Mouse (Mus musculus): Measurements from ENCODE around the gene Cntrl. TPM values are rescaled to one million over a fixed set of nuclear protein-coding genes. Genes with fewer than 3 reads are reported as not detected.

Cntrl gene
- polyA plus RNA-seq, 1 experiment from 2014 or later = 32.0 TPM

GRCm38 (mm10) chr2:35224285-35224684 lies 115.0 kb downstream of the Cntrl start:
- peaks cover 20% of the 10 kb centered on the region for H3K4me1 ChIP-seq (replicated peaks)
- no peaks in the 10 kb centered on the region for H3K36me3 ChIP-seq
- no peak overlapping the region for H3K9ac ChIP-seq (replicated peaks)
- H3K9me3 ChIP-seq = no peaks in the 10 kb centered on the region
- H3K27me3 ChIP-seq = peaks cover 58% of the 10 kb centered on the region
- ATAC-seq (ENCODE audit: insufficient number of reproducible peaks, insufficient read depth, low FRiP score, low TSS enrichment, low read depth) = no peak
- H3K4me3 ChIP-seq (replicated peaks) = no peak overlapping the region
- 86% methylated on average over 15 of the region's 15 CpGs for WGBS
- no peak overlapping the region for H3K4me2 ChIP-seq
- H3K27ac ChIP-seq = no peak overlapping the region

- no peaks in the 10 kb centered on the region for H3K36me3 ChIP-seq
- no peak overlapping the region for H3K27ac ChIP-seq
- H3K4me2 ChIP-seq = no peak overlapping the region
- peaks cover 48% of the 10 kb centered on the region for H3K27me3 ChIP-seq
- H3K9me3 ChIP-seq = no peaks in the 10 kb centered on the region
- WGBS = 21% methylated on average over 4 of the region's 4 CpGs
- H3K4me3 ChIP-seq (replicated peaks) = no peak overlapping the region
- no peak overlapping the region for H3K9ac ChIP-seq (replicated peaks)
- H3K4me1 ChIP-seq (replicated peaks) = peaks cover 29% of the 10 kb centered on the region
- no peak for ATAC-seq (ENCODE audit: insufficient number of reproducible peaks, insufficient read depth, low FRiP score, low TSS enrichment, low read depth)
Observed at GRCm38 (mm10) chr2:35228145-35228544, 118.9 kb downstream of the Cntrl start.

Other genes starting within 250 kb of the Cntrl start
- gene Cutal, start 235.1 kb upstream of the Cntrl start, polyA plus RNA-seq (2016; fragmentation: Nextera tagmentation; extraction: Ambion mirVana) = 0.15 TPM in 1 of 2 replicates, not detected in the other
- 104 TPM in 2 replicates for gene Psmd5, start 234.5 kb upstream of the Cntrl start, polyA plus RNA-seq (2016; fragmentation: Nextera tagmentation; extraction: Ambion mirVana)
- 0.61 and 1.0 TPM in 2 replicates for gene Phf19, start 195.5 kb upstream of the Cntrl start, polyA plus RNA-seq (2016; fragmentation: Nextera tagmentation; extraction: Ambion mirVana)
- 0.58 and 0.61 TPM in 2 replicates for gene Traf1, start 147.7 kb upstream of the Cntrl start, polyA plus RNA-seq (2016; fragmentation: Nextera tagmentation; extraction: Ambion mirVana)
- 0.12 TPM in 1 of 2 replicates, not detected in the other for gene Hc, start 48.1 kb upstream of the Cntrl start, polyA plus RNA-seq (2016; fragmentation: Nextera tagmentation; extraction: Ambion mirVana)
- 0.14 and 0.20 TPM in 2 replicates for gene AI182371, start 7.9 kb upstream of the Cntrl start, polyA plus RNA-seq (2016; fragmentation: Nextera tagmentation; extraction: Ambion mirVana)
- gene Rab14, start 91.6 kb downstream of the Cntrl start, polyA plus RNA-seq (2016; fragmentation: Nextera tagmentation; extraction: Ambion mirVana) = 270 and 291 TPM in 2 replicates
- gene Gsn, start 146.9 kb downstream of the Cntrl start, polyA plus RNA-seq (2016; fragmentation: Nextera tagmentation; extraction: Ambion mirVana) = 45.2 and 52.5 TPM in 2 replicates
- gene Stom, start 227.5 kb downstream of the Cntrl start, polyA plus RNA-seq (2016; fragmentation: Nextera tagmentation; extraction: Ambion mirVana) = 12.2 and 12.7 TPM in 2 replicates

Data from limb, embryonic 12.5 days (tissue).